Mouse (Mus musculus): ENCODE measurements at regions not wholly inside any gene's neighbourhood (a gene's known extent, or its start where the extent isn't known, plus 50 kb on each side); places are given as distances from the start of the nearest gene placed in this dataset.

DNA sequence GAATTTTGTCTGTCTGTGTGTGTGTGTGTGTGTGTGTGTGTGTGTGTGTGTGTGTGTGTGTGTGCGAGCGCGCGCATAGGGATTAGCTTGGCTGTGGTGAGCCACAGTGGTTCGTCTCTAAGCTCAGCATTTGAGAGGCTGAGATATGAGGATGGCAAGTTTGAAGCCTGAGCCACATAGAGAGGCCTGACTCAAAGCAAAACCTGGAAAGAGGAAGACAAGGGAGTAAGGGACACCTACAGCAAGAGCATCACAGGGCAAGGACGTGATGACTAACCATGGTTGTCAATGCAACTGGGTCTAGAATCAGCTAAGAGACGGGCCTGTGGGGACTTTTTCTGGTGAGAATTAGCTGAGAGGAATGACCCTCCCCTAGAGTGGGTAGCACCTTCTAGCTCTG, 59.2 kb upstream of the Ivns1abp start:
- Histone ChIP-seq H3K9ac (replicated peaks; ENCODE audit: low read depth, low read length) (no peak overlapping the region), H3K4me3 (ENCODE audit: low read depth, low read length) (no peak overlapping the region), H3K27me3 (ENCODE audit: control insufficient read depth, insufficient read depth, low read length) (no peaks in the 10 kb centered on the region), H3K4me1 (ENCODE audit: control insufficient read depth, insufficient read depth, low read length) (no peaks in the 10 kb centered on the region), H3K9me3 (ENCODE audit: control insufficient read depth, low read depth, low read length) (no peaks in the 10 kb centered on the region), H3K4me2 (replicated peaks; ENCODE audit: low read depth, low read length) (no peak overlapping the region), H3K36me3 (ENCODE audit: control insufficient read depth, insufficient read depth, low read length) (no peaks in the 10 kb centered on the region), H3K27ac (ENCODE audit: low read length) (no peak overlapping the region)
- WGBS, result 89% methylated on average over 7 of the region's 7 CpGs
- no peak for ATAC-seq (ENCODE audit: insufficient number of reproducible peaks, insufficient read depth, low FRiP score, low read depth)

DNA sequence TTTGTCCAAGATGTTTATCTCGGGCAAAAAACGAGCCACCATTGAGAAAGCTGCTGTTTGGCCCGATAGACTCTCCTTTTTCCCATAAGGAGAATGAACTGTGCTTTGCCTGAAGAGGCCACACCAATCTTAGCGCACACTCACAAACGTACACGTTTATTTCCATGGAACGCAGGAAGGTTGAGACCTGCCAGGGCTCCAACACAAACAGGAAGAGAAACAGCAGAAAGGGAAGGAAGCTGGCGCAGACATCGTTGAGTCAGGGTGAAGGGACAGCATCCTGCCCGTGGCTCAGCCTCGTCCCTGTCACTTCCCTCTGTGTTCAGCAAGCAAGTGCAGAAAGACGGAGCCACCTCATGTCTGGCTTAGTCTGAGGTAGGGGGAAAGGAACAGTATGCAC, 56.8 kb upstream of the Ivns1abp start:
- 66% methylated on average over 12 of the region's 12 CpGs for WGBS
- Histone ChIP-seq H3K4me2 (replicated peaks; ENCODE audit: low read depth, low read length) (no peak overlapping the region), H3K9ac (replicated peaks; ENCODE audit: low read depth, low read length) (no peak overlapping the region), H3K4me1 (ENCODE audit: control insufficient read depth, insufficient read depth, low read length) (no peaks in the 10 kb centered on the region), H3K36me3 (ENCODE audit: control insufficient read depth, insufficient read depth, low read length) (no peaks in the 10 kb centered on the region), H3K27ac (ENCODE audit: low read length) (no peak overlapping the region), H3K27me3 (ENCODE audit: control insufficient read depth, insufficient read depth, low read length) (no peaks in the 10 kb centered on the region), H3K9me3 (ENCODE audit: control insufficient read depth, low read depth, low read length) (no peaks in the 10 kb centered on the region), H3K4me3 (ENCODE audit: low read depth, low read length) (no peak overlapping the region)
- ATAC-seq (ENCODE audit: insufficient number of reproducible peaks, insufficient read depth, low FRiP score, low read depth), result no peak

DNA sequence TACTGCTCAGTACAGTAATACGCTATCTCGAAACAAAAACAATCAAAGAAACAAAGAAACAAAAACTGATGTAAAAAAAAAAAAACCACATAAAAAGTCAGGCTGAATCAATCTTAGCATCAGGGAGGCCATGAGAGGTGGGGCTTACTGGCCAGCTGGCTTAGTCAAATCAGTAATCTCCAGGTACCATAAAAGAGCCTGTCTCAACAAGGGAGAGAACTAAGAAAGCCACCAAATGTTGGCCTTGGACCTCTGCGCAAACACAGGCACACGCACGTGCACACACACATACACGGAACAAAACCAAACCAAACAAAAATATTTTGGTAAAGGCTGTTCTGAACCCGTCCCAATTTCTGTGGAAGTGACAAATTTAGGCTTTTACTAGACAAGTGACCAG, 55.2 kb upstream of the Ivns1abp start:
- Histone ChIP-seq H3K9me3 (ENCODE audit: control insufficient read depth, low read depth, low read length) (no peaks in the 10 kb centered on the region), H3K4me2 (replicated peaks; ENCODE audit: low read depth, low read length) (no peak overlapping the region), H3K36me3 (ENCODE audit: control insufficient read depth, insufficient read depth, low read length) (no peaks in the 10 kb centered on the region), H3K9ac (replicated peaks; ENCODE audit: low read depth, low read length) (no peak overlapping the region), H3K27me3 (ENCODE audit: control insufficient read depth, insufficient read depth, low read length) (no peaks in the 10 kb centered on the region), H3K4me3 (ENCODE audit: low read depth, low read length) (no peak overlapping the region), H3K27ac (ENCODE audit: low read length) (no peak overlapping the region), H3K4me1 (ENCODE audit: control insufficient read depth, insufficient read depth, low read length) (no peaks in the 10 kb centered on the region)
- ATAC-seq (ENCODE audit: insufficient number of reproducible peaks, insufficient read depth, low FRiP score, low read depth), result no peak
- 75% methylated on average over 7 of the region's 7 CpGs for WGBS

DNA sequence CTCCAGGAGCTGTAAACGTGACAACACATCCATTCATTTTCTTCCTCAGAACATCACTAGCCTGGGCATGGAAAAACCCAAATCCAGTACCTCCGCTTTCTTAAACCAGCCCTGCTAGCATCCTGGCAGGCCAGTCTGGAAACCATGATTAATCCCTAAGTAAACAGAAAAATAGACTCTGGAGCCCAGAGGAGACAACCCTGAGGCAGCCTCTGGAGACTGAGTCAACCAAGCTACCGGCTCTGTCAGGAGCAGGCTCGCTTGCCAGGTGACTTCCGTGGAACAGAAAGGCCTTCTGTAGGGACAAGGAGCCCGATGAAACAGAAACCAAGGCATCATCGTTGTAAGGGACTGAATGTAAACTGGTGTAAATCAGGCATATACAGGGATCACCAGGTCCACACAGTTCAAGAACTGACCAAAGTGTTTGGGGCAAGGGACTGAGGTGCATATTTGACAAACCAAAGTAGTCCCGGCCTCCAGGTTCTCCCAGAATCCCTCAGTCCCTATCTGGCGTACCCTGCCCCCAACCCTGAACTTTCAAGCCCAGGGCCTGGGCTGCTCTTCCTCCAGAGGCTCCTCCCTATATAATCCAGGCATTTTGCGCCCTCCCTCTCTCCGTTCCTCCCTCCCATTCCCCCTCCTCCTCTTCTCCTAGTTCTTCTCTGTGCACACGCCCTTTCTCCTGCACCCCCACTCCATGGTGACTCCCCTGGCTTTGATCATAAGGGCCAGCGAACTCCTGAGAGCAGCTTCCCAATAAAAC, 54.6 kb upstream of the Ivns1abp start:
- Histone ChIP-seq H3K36me3 (ENCODE audit: control insufficient read depth, insufficient read depth, low read length) (no peaks in the 10 kb centered on the region), H3K9ac (replicated peaks; ENCODE audit: low read depth, low read length) (no peak overlapping the region), H3K4me3 (ENCODE audit: low read depth, low read length) (no peak overlapping the region), H3K27ac (ENCODE audit: low read length) (no peak overlapping the region), H3K9me3 (ENCODE audit: control insufficient read depth, low read depth, low read length) (no peaks in the 10 kb centered on the region), H3K4me2 (replicated peaks; ENCODE audit: low read depth, low read length) (no peak overlapping the region), H3K27me3 (ENCODE audit: control insufficient read depth, insufficient read depth, low read length) (no peaks in the 10 kb centered on the region), H3K4me1 (ENCODE audit: control insufficient read depth, insufficient read depth, low read length) (no peaks in the 10 kb centered on the region)
- 57% methylated on average over 13 of the region's 13 CpGs for WGBS
- peak; percentile 37; the same call in 1 of the 2 replicates for ATAC-seq (ENCODE audit: insufficient number of reproducible peaks, insufficient read depth, low FRiP score, low read depth)

DNA sequence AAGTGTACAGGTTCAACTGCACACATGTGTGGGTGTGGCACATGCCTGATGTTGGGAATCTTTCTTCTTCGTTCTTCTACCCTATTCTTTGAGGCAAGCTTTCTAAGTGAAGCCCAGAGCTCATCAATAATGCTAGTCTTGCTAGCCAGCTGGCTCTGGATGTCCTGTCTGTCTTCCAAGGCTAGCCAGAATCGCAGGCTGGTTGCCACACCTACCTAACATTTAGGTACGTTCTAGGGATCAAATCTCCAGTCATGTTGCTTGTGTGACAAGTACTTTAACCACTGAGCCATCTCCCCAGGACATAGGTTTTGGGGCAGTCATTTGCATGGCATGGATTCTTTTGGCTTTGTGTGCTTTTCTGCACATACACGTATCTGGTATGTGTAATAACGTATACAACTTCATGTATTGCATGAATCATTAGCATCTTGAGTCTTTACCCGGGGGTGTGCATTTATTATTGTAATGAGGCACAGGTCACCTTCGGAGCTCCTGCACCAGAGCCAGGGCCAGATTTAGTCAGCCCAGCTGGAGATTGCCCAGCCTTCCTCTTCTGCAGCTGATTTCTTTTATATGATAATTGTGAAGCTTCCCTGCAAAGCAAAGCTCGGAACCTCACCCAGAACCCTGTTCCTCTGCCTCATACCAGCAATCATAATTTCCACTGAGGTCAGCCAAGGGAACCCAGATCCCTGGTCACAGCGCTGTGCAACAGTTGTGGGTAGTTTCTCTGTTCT, 50.8 kb upstream of the Ivns1abp start:
- no peaks in the 10 kb centered on the region for H3K36me3 ChIP-seq (ENCODE audit: control insufficient read depth, insufficient read depth, low read length)
- H3K4me1 ChIP-seq (ENCODE audit: control insufficient read depth, insufficient read depth, low read length), result no peaks in the 10 kb centered on the region
- H3K9ac ChIP-seq (replicated peaks; ENCODE audit: low read depth, low read length), result no peak overlapping the region
- ATAC-seq (ENCODE audit: insufficient number of reproducible peaks, insufficient read depth, low FRiP score, low read depth), result no peak
- no peaks in the 10 kb centered on the region for H3K27me3 ChIP-seq (ENCODE audit: control insufficient read depth, insufficient read depth, low read length)
- no peaks in the 10 kb centered on the region for H3K9me3 ChIP-seq (ENCODE audit: control insufficient read depth, low read depth, low read length)
- no peak overlapping the region for H3K4me3 ChIP-seq (ENCODE audit: low read depth, low read length)
- no peak overlapping the region for H3K4me2 ChIP-seq (replicated peaks; ENCODE audit: low read depth, low read length)
- 72% methylated on average over 9 of the region's 9 CpGs for WGBS
- no peak overlapping the region for H3K27ac ChIP-seq (ENCODE audit: low read length)
